Mouse (Mus musculus) left cerebral cortex, postnatal 10 days (tissue): ENCODE data around the gene Adgrl3. TPM values are rescaled to one million over a fixed set of nuclear protein-coding genes. Genes with fewer than 3 reads are reported as not detected.

Experiments
- DNase-seq, 2 experiments: peaks; one replicate each; pipeline ENCODE4 v3.0.0; 2021 to 2022; ENCODE audit warnings: low spot score in 2 of 2, mixed read lengths in 1 of 2; ENCODE audit errors: extremely low spot score in 1 of 2
- intact Hi-C: fragments of 180-260 bp; cut with DNase I; formaldehyde crosslinking; loops from one replicate; pipeline ENCODE4 v1.15.1; 2025
- total RNA-seq, 2 experiments: library from RNA; stranded (reverse); gene quantifications; 2 replicates each; pipeline ENCODE4 v1.2.3; 2021

The Adgrl3 gene
- total RNA-seq, 2 experiments from 2014 or later = 218 to 221 TPM

DNA sequence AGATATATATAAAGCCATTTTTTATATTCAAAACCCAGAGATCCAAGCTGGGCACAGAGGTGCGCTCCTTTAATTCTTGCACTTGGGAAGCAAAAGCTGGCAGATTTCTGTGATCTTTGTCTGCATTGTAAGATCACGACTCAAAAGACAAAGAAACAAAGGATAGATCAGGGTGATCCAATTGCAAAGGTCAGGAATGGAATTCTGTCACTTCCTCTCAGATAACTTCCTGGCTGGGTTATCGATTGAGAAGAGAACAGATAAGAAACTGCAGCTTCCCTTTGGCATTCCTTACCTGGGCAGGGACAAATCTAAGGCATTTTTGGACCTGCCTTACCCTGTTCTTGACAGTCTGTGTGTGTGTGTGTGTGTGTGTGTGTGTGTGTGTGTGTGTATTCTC, 571.5 kb downstream of the Adgrl3 start:
- DNase-seq = no peak
- intact Hi-C loops = no loop called here

DNA sequence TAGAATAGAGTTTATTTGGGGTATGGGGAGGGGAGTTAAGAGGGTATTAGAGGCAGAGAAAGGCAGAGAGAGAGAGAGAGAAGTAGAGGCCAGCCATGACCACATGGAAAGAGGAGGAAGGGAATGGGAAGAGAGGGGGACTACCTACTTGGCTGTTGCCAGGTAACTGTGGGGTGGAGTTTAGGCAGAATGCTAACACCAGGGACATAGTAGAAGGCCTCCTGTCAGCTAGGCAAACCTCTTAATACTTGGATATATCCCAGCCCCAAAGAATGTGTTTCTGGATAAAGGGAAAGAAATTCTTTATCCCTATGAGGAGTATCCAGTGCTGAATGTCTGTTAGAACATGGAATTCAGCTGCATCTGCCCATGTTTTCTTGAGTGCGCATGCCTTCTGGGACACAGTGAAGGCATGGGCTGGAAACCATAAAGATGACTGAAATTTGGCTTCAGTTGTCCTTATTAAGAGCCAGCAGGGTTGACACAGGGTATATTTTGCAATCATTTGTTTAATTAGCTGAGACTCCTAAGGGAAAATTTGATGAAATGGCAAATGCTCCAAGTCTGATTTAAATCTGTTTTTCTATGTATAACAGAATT, 573.6 kb downstream of the Adgrl3 start:
- intact Hi-C loops = no loop called here
- no peak for DNase-seq

DNA sequence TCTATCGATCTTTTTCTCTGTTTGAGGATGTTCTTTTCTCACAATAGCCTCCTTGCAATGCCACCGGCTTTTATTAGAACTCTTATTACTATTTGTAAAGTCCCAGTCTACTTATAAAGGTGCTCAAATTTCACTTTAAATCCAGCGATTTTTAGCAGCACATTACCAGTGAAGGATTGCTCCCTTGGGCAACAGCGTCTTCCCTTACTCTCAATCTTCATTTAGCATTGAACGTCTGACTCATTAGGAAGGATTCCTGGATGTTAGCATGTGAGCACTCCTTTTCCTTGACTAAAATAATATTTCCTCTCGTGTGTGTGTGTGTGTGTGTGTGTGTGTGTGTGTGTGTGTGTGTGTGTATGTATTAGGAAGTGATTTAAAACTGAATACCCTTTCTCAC, 578.1 kb downstream of the Adgrl3 start:
- intact Hi-C loops = no loop called here
- no peak for DNase-seq

DNA sequence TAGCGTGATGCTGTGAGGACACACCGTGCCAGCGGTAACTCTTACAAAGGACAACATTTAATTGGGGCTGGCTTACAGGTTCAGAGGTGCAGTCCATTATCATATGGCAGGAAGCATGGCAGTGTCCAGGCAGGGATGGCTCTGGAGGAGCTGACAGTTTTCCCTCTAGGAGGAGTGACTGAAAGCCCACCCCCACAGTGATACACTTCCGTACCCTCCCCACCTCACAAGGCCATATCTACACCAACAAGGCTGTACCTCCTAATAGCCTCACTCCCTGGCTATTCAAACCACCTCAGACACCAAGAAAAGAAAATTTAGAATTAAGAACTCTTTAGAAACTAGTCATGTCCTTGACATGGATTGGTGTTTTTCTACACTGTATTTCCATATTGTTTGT, 583.0 kb downstream of the Adgrl3 start:
- no peak for DNase-seq
- intact Hi-C loops = no loop called here

DNA sequence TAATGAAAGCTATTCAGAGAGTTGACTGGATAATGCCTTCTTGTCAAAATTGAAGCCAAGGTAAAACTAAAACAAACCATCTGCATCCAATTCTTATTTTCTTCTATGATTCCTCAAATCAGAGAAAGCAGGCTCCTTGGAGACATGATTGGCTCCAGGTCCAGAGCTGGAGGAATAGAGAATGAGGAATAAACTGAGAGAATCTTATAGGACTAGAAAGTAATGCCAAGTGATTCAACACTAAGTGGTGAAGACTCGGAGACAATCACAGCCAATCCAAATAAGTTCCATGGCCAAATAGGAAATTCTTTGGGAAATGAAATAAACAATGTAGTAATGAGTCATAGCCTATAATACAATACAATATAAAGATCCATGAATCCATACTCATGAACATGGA, 585.7 kb downstream of the Adgrl3 start:
- no peak for DNase-seq

DNA sequence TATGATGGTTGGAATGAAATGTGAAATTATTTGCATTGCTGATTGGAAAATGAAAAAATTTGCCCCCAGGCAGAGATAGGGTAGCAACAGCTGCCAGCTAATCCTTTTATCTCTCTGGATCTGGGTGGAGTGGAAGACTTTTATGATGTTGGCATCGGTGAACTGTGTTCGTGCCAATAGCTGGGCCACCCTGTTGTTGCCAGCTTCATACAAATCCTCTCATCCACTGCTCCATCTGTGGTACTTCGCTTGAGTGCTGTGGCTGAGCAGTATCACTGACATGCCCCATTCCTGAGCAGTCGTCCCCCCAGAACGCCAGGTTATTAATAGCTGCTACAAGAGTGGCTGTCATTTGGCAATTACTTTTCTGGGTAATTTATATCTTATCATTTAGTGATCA, 590.3 kb downstream of the Adgrl3 start:
- DNase-seq = no peak
- intact Hi-C loops = no loop called here

More for the DNA sequence above, 585.7 kb downstream of the Adgrl3 start:
- intact Hi-C loops = no loop called here

DNA sequence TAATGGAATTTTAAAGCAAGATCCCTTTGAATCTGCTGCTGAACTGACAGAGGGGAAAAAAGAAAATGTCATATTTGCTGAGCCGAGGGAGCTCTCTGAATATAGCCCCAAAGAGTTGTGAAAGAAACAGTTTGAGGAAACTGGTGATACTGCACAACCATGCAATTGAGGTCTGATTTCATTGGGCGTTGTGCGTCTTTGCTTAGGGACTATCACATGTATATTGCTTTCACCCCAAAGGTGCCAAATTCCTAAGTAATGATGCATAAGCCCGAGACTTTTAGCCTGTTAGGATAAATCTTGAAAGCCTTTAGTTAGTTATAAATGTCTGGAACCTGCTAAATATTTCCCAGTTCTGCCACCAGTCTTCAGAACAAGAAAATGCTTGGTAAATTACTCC, 594.7 kb downstream of the Adgrl3 start:
- intact Hi-C loops = no loop called here
- no peak for DNase-seq

DNA sequence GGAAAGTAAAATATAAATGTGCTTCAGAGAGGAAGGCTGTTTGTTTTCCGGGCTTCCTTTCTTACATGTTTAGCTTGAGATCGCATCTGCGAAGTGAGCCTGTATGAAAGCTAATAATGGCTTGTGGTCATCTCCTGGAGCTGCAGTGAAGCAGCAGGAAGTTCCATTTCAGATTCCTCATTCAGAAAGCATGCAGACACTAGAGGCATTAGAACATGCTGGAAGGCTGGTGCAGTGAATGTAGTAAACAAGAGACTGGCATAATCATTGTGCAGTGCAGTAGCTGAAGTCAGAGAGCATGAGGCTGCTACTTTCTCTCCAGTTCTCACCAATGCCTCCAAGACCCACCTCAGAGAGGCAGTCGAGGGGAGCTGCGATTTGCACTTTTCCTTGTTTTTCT, 601.2 kb downstream of the Adgrl3 start:
- no peak for DNase-seq
- intact Hi-C loops = no loop called here

DNA sequence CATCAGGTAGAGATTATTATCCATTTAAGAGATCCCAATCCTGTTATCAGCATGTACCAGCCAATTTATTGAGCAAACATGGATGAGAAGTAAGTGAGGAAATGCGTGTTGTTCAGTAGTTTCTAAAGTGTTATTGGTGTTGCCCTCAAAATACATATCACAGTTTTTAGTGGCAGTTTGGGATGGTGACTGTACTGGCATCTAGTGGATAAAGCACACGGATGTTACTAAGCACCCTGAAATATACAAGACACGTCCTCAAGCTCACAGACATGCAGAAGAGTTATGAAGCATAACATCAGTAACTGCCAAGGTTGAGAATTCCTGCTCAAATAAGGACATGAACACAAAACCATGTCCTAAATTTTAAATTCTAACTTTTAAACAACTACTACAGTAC, 601.8 kb downstream of the Adgrl3 start:
- DNase-seq = no peak
- intact Hi-C loops = no loop called here

DNA sequence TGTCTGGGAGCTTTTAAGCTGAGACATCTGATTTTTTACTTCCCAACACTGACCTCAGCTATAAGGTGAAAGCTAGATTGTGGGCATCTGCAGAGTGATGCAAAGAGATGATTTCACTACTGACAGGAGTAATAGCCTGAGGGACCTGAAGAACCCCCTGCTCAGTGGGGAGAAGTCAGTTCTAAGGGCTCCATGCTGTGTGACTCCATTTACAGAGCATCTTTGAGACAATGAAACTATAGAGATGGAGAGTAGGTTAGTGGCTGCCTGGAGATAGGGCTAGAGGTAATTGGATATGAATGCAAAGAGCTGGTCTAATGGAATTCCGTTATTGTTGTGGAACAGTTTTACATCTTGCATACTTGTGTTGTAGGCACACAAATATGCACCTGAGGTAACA, 603.9 kb downstream of the Adgrl3 start:
- no peak for DNase-seq
- intact Hi-C loops = no loop called here

DNA sequence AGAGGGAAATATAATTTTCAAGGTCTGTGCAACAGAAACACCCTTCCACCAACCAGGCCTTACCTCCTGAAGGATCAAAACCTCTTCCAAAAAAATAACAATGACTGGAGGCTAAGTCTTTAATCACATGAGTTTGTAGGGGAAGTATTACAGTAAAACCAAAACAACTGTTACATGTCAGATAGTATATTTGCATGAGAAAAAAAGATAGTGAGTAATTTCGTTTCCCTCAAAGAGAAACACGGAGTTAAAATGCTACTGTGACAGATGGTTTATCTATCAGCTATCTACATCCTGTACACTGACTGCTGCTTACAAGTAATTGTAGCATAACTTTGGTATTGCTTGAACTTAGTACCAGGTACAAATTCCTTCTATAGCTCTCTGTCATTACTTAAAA, 616.2 kb downstream of the Adgrl3 start:
- intact Hi-C loops = no loop called here
- no peak for DNase-seq

DNA sequence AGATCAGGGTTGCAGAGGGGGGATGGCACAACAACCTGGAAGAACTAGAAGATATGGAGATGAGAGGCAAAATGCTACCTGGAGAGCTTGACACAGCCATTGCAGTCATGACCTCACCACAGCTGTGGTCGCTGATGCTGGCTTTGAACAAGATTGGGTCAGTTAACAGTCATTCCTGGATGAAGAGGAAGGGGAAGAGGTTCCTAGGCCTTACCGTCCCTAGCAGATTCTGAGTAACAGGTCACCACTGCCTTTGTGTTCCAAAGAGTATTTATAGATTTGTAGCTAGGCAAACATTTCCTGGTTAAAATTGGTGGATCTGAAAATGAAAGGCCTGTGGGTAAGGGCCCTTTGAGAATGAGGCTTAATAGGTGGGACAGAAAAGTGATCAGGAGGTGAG, 618.5 kb downstream of the Adgrl3 start:
- intact Hi-C loops = no loop called here

DNA sequence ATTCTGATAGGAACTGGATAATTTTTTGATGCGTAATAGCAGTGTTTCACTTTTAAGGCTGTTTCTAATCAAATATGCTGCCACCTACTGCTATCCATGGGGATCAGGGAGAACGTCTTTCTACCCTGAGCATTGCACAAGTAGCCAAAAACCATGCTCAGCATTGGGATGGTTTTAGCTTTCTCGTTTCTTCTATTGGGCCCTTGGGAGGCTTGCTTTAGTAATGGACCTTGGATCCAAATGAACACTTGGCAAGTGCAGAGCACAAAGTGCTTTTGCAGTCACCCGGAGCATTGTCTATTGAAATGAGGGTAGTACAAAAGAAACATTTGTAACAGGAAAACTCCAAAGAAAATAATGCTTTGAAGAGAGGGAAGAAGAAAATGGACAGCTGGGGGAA, 620.2 kb downstream of the Adgrl3 start:
- peak in 1 of 2 experiments; percentile 21 for DNase-seq
- intact Hi-C loops = no loop called here

More for the DNA sequence above, 618.5 kb downstream of the Adgrl3 start:
- DNase-seq = no peak

DNA sequence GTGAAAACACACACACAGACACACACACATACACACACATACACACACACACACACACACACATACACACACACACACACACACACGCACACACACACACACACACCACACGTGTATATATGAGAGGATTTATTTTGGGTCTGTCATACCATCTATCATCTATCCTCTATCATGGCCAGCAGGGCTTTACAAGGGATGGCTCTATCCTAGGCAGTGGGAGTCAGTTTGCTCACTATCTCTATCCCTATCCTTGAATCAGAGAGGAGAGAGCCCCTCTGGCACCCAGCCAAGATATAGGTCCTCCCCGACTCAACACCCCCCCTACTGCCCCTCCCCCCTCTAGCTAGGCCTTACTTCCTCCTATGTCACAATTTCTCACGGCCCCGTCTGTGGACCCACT, 625.6 kb downstream of the Adgrl3 start:
- DNase-seq = peak in 1 of 2 experiments; percentile 23
- intact Hi-C loops = no loop called here

DNA sequence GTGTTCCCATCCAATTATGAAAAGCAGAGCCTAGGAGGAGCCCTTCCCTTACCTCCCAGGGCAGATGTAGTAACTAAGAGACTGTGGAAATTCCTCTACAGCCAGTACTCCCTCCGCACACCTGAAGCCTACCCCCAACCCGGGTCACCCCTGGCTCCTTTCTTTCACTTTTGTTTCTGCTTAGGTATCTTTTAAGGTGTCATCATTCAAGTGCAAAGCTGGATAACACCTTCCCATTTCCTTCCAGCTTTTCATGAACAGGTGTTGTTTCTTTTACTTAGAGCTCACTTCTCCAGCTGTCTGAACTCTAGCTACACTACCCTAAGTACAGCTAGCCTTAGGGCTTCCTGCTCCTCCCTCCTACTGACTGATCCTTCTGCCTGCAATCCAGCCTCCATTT, 634.0 kb downstream of the Adgrl3 start:
- no peak for DNase-seq
- intact Hi-C loops = no loop called here

DNA sequence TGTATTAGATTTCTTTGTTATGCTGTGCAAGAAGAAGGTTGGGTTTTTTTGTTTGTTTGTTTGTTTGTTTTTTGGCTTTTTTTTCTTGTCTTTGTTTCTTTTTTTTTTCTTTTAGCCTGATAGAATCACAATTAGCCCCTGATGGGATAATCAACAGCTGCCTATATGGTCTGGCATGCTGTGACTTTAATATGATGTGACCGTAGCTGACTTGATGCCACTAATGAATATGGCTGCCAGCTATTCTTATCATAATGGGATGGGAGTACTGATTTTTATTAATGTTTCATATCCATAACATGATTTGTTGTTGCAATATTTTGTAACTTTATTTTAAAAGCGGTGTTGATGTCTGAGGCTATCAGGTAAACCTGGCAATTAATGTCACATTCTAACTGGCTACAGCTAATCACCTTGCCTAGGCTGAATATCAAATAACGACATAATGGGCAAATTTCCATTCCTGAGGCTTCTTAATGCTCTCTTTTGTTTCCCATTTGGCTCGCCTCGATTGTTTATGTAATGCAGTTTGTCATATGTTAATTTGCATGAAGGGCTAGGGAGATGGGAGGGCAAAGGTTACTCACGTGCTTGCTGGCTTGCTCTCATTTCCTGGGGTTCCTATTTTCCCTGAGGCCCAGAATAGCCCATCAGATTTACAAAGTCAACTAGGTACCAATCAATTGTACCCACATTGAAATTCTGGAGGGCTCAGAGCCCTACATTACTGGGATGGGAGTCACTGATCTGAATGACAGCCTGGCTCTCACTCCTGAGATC, 641.9 kb downstream of the Adgrl3 start:
- intact Hi-C loops = no loop called here
- DNase-seq = no peak

DNA sequence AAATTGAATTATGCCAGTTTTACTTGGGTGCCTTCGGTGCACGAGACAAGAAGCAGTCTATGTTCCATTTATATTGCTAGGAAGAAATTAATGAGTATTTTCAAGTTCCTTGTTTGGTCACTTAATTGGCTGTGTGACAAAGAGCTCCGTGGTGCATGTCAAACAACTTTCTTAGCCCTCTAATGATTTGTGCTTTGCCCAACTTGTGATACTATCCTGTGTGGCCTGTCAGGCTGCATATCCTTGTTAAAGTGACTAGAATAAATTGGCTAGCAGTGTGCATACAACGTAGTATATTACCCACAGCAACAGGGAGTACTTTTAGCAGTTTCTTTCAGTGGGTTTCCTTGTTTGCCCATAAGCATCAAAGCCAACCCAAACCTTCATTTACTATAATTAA, 651.1 kb downstream of the Adgrl3 start:
- intact Hi-C loops = no loop called here
- DNase-seq = no peak

DNA sequence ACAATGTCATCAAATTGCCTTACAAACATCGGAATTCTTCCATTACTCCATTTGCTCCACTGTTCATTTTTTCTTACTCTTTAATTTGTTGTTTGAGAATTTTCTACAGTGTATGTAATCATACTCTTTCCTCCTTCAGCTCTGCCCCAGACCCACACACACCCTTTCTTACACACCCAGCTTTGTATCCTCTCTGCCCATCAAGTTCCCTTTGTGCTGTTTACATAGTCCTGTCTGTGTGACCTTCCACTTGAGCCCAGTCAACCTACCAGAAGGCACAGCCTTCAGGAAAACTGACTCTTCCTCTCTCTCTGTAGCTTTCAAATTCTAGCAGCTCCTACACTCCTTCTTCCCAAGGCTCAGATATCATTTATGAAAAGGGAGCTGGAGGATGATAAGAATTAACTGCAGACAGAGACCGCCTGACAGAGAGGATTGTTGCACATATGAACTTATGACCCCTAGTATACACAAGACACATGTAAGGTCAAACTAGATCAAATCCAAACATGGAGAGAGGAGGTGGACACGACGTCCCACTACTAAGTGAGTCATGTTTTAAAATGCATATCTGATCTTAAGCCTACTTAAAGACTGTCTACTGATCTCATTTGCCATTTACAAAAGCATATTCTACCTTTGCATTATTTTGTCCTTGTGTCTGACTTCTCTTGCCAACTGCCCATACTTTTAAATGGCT, 654.5 kb downstream of the Adgrl3 start:
- intact Hi-C loops = no loop called here
- no peak for DNase-seq

DNA sequence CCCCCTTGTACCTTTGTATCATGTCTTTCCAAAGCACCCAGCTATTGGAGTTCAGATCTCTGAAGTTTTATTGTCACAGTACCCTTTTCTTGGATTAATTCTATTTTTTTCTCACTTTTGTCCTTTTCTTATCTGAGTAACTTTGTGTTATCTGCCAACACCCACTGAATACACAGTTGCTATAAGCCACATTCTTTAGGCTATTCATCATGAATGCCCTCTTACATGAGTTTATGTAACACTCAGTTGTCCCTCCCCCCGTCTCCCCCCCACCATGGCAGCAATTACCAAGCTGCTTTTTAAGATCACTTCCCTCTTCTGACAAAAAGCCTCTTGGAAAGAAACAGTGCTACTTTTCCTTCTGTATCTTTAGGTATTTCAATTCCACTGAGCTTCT, 655.0 kb downstream of the Adgrl3 start:
- DNase-seq = no peak
- intact Hi-C loops = no loop called here

DNA sequence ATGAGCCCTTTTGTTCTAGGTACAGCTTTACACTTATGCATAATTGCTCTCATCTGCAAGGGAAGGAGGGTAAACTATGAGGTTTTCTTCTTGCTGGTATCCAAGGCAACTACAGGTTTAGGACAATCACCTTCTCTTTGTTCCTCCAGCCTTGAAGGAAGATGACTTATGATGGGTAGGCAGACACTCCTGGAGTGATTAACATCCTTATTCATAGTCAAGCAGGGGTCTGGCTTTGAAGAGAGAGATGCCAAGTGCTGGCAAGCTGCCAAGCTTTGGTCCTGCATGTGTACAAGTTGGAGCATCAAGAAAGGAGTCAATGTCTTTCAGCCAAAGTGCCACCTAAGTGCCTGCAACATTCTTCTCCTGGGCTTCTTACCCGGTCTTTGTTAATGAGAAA, 657.0 kb downstream of the Adgrl3 start:
- intact Hi-C loops = no loop called here
- peak in 1 of 2 experiments; percentile 30 for DNase-seq
